Mouse (Mus musculus) stomach, embryonic 16.5 days (tissue): Measurements from ENCODE around the gene Tmem221. TPM values are rescaled to one million over a fixed set of nuclear protein-coding genes. Genes with fewer than 3 reads are reported as not detected.

Experiments
- ATAC-seq: fragments of 200-750 bp; cut with Nextera tagmentation; 2 replicates; pipeline ENCODE4 v1.8.0; 2017; ENCODE audit warnings: moderate number of reproducible peaks, moderate TSS enrichment; ENCODE audit not compliant: insufficient read depth, low FRiP score
- H3K27ac ChIP-seq: fragments of 300-500 bp; sonication (generic); 2 replicates; pipeline ENCODE4 v1.5.1; 2014; ENCODE audit warnings: low read length
- H3K27me3 ChIP-seq: fragments of 300-500 bp; sonication (generic); 2 replicates; pipeline ENCODE4 v1.6.1; 2014; ENCODE audit warnings: low read length, control low read depth, mixed read lengths; ENCODE audit not compliant: control insufficient read depth, insufficient read depth
- H3K36me3 ChIP-seq: fragments of 300-500 bp; sonication (generic); 2 replicates; pipeline ENCODE4 v1.6.1; 2014; ENCODE audit warnings: low read length; ENCODE audit not compliant: control insufficient read depth, insufficient read depth
- H3K4me1 ChIP-seq: fragments of 300-500 bp; sonication (generic); 2 replicates; pipeline ENCODE4 v1.6.1; 2014; ENCODE audit warnings: low read length, control low read depth, mixed read lengths; ENCODE audit not compliant: control insufficient read depth, insufficient read depth
- H3K4me2 ChIP-seq: fragments of 300-500 bp; sonication (generic); 2 replicates; pipeline ENCODE4 v1.6.1; 2014; ENCODE audit warnings: low read depth, low read length, mixed read lengths
- H3K4me3 ChIP-seq: fragments of 300-500 bp; sonication (generic); replicated peaks from 2 replicates; pipeline ENCODE4 v1.5.1; 2014; ENCODE audit warnings: mild to moderate bottlenecking, low read length
- H3K9ac ChIP-seq: fragments of 300-500 bp; sonication (generic); 2 replicates; pipeline ENCODE4 v1.6.1; 2014; ENCODE audit warnings: low read length
- H3K9me3 ChIP-seq: fragments of 300-500 bp; sonication (generic); replicated peaks from 2 replicates; pipeline ENCODE4 v1.6.1; 2016; ENCODE audit warnings: low read length, control low read depth; ENCODE audit not compliant: control insufficient read depth
- WGBS: fragments of 180-500 bp; shearing (Covaris S2); extraction: QIAGEN DNeasy Blood & Tissue Kit; methylation state at CpG from one replicate; pipeline ENCODE4 v1.1.7; 2014; 5-methylcytosine and 5-hydroxymethylcytosine counted together
- polyA plus RNA-seq: library from polyadenylated mRNA; unstranded; fragments of >200 nt; fragmentation: Nextera tagmentation; extraction: Ambion mirVana; gene quantifications from 2 replicates; pipeline ENCODE4 v1.2.1, GENCODE M21; 2015

Gene Tmem221
- polyA plus RNA-seq, 1 experiment from 2014 or later = 2.9 TPM

DNA sequence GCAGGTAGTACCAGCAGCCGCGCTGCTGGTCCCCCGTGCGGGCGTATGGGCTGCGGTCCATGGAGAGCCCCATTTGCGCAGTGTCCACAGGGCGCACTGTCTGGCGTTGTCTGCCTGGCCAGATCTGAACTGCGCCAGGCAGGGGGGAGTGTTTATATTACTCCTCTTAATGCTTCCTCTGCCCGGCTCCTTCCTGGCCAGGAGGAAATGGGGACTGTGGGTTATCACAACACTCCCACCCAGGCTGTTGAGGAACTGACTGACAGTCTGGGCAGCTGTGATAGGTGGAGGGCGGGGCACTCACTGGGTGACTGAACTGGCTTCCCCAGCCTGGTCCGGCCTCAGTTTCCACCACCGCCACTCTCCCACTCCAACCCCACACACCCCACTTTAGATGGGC is 47.0 kb downstream of the Tmem221 start, which contains the start of gene Plvap:
TSS of gene Plvap (minus strand) at position 109 of the 400 bp plus-strand sequence.
- Histone ChIP-seq H3K4me2 (no peak within 1 kb of the TSS), H3K9me3 (no peaks in the 10 kb centered on the region), H3K27ac (no peak within 1 kb of the TSS), H3K27me3 (peaks cover 30% of the 10 kb centered on the region), H3K4me1 (0 out of 2 replicates have a peak, but pooled peaks cover 6% of the 10 kb centered on the region), H3K9ac (no peak within 1 kb of the TSS), H3K36me3 (no peaks in the 10 kb centered on the region), H3K4me3 (peak within 1 kb of the TSS; percentile 11)
- WGBS = 27% methylated on average over 14 of the region's 14 CpGs
- peak; percentile 54 for ATAC-seq

DNA sequence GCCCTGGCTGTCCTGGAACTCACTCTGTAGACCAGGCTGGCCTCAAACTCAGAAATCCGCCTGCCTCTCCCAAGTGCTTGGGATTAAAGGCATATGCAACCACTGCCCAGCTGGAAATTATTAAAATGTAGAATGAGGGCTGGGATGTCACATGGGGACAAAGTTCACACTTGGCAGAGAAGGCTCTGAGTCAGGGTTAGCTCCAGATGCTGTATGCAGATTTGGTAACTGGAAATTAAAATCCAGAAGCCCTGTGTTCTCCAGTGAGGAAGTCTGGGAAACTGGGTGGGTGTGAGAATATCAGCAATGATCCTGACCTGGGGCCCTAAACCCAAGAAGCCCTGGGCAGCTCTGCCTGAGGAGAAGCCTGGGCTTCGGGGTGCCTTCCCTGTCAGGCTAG is 49.4 kb downstream of the Tmem221 start:
- H3K9me3 ChIP-seq = no peaks in the 10 kb centered on the region
- peaks cover 39% of the 10 kb centered on the region for H3K27me3 ChIP-seq
- peak overlapping the region; percentile 31; the same call in 1 of the 2 replicates for H3K9ac ChIP-seq
- WGBS = 74% methylated on average over 2 of the region's 2 CpGs
- H3K36me3 ChIP-seq = no peaks in the 10 kb centered on the region
- no peak overlapping the region for H3K27ac ChIP-seq
- H3K4me3 ChIP-seq = peak overlapping the region; percentile 11
- ATAC-seq = no peak
- no peak overlapping the region; the same call in 1 of the 2 replicates for H3K4me2 ChIP-seq
- H3K4me1 ChIP-seq = 0 out of 2 replicates have a peak, but pooled peaks cover 6% of the 10 kb centered on the region

DNA sequence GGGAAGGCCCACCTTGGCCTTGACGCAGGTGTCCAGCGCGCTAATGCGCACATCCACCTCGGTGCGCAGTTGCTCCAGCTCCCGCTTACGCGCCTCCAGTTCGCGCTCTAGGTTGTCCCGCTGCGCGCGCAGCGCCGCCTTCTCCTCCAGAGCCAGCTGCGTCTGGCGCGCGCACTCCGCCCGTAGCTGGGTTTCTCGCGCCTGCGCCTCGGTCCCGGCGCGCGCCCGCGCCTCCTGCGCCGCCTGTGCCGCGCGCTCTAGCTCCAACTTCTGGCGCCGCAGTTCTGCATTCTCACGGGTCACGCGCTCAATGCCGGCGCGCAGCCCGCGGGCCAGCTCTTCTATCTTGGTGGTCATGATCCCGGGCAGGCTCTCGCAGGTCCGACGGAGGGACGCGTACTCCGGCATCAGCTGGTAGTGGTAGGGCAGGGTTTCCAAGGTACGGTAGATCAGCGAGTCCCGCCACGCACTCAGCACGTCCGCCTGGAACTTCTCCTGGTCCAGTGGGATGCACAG is 51.0 kb downstream of the Tmem221 start:
- no peak overlapping the region for H3K27ac ChIP-seq
- H3K27me3 ChIP-seq = peaks cover 39% of the 10 kb centered on the region
- no peaks in the 10 kb centered on the region for H3K36me3 ChIP-seq
- H3K9me3 ChIP-seq = no peaks in the 10 kb centered on the region
- under 1% methylated on average over 61 of the region's 61 CpGs for WGBS
- H3K9ac ChIP-seq = peak overlapping the region; percentile 44
- ATAC-seq = peak; percentile 65; the same call in 1 of the 2 replicates
- peak overlapping the region; percentile 58 for H3K4me2 ChIP-seq
- H3K4me3 ChIP-seq = peak overlapping the region; percentile 44
- 0 out of 2 replicates have a peak, but pooled peaks cover 6% of the 10 kb centered on the region for H3K4me1 ChIP-seq

DNA sequence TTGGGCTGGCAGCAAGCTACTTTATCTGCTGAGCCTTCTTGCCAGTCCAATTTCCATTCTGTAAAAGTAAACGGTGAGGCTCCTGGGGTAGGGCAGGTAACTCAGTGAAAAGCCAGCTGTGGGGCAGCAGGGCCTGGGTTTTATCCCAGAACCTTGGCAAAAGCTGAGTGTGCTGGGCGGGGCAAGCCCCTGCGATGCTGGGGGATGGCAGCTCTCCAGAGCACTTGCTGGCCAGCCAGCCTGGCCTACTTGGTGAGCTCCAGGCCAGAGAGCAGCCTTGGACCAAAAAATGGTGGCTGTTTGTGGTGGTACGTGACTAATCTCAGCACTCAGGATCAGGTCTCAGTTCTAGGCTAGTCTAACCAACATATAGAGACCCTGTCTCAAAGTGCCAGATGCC is 52.7 kb downstream of the Tmem221 start:
- no peak overlapping the region for H3K9ac ChIP-seq
- 73% methylated on average over 4 of the region's 4 CpGs for WGBS
- H3K27me3 ChIP-seq = peaks cover 39% of the 10 kb centered on the region
- H3K27ac ChIP-seq = no peak overlapping the region
- H3K36me3 ChIP-seq = no peaks in the 10 kb centered on the region
- no peaks in the 10 kb centered on the region for H3K9me3 ChIP-seq
- 0 out of 2 replicates have a peak, but pooled peaks cover 6% of the 10 kb centered on the region for H3K4me1 ChIP-seq
- no peak for ATAC-seq
- no peak overlapping the region for H3K4me2 ChIP-seq
- no peak overlapping the region for H3K4me3 ChIP-seq

DNA sequence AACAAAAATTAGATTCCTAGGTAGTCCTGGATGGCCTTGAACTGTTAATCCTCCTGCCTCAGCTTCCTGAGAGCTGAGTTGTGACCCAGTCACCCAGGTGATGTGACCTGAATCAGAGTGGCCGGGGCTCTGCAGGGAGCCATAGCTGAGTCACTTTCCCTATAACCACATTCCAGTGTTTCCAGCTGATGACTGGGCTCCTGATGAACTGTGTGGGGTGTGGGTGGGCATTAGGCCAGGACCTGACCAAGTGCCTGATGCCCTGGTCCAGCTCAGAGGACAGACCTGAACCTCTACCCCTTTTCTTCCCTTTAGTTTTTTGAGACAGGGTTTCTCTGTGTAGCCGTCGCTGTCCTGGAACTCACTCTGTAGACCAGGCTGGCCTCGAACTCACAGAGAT is 53.3 kb downstream of the Tmem221 start:
- ATAC-seq = no peak
- Histone ChIP-seq H3K4me1 (0 out of 2 replicates have a peak, but pooled peaks cover 6% of the 10 kb centered on the region), H3K27ac (no peak overlapping the region), H3K4me3 (no peak overlapping the region), H3K36me3 (no peaks in the 10 kb centered on the region), H3K9ac (no peak overlapping the region), H3K9me3 (no peaks in the 10 kb centered on the region), H3K4me2 (no peak overlapping the region), H3K27me3 (peaks cover 39% of the 10 kb centered on the region)
- WGBS = 91% methylated on average over 4 of the region's 4 CpGs

DNA sequence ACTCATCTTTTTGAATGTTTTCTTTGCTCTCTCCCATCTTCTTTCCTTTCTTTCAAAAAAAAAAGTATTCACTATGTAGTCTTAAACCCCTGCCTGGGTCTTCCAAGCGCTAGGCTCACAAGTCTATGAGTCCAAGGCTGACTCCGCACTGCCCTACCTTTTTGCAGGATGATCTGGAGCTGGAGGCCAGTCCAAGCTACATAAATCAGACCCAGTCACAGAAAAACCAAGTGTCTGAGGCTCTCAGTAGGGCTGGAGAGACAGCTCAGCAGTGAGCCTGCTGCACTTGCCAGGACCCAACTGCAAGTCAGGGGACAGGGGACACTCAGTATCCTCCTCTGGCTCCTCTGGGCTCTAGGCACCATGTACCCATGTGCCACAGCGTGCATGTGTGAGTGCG is 54.3 kb downstream of the Tmem221 start:
- no peak overlapping the region for H3K4me3 ChIP-seq
- no peak for ATAC-seq
- 89% methylated on average over 4 of the region's 4 CpGs for WGBS

More for the DNA sequence above, 54.3 kb downstream of the Tmem221 start:
- H3K36me3 ChIP-seq = no peaks in the 10 kb centered on the region
- 0 out of 2 replicates have a peak, but pooled peaks cover 6% of the 10 kb centered on the region for H3K4me1 ChIP-seq
- H3K9me3 ChIP-seq = no peaks in the 10 kb centered on the region
- peaks cover 35% of the 10 kb centered on the region for H3K27me3 ChIP-seq
- no peak overlapping the region for H3K27ac ChIP-seq
- no peak overlapping the region for H3K9ac ChIP-seq
- H3K4me2 ChIP-seq = no peak overlapping the region

Other genes with a start within 250 kb of the Tmem221 start
- gene Use1, start 192.0 kb downstream of the Tmem221 start, polyA plus RNA-seq = 90.2 and 91.5 TPM in 2 replicates
- gene Ocel1, start 187.6 kb downstream of the Tmem221 start, polyA plus RNA-seq = 5.6 and 6.5 TPM in 2 replicates
- gene Nr2f6, start 176.9 kb downstream of the Tmem221 start, polyA plus RNA-seq = 17.3 and 24.1 TPM in 2 replicates
- gene Ushbp1, start 163.1 kb downstream of the Tmem221 start, polyA plus RNA-seq = 12.7 and 12.8 TPM in 2 replicates
- 72.2 and 77.4 TPM in 2 replicates for gene Babam1, start 162.0 kb downstream of the Tmem221 start, polyA plus RNA-seq
- gene Ankle1, start 152.9 kb downstream of the Tmem221 start, polyA plus RNA-seq = 38.7 and 42.5 TPM in 2 replicates
- 23.5 and 27.5 TPM in 2 replicates for gene Abhd8, start 95.2 kb downstream of the Tmem221 start, polyA plus RNA-seq
- gene Mrpl34, start 93.9 kb downstream of the Tmem221 start, polyA plus RNA-seq = 126 and 148 TPM in 2 replicates
- gene Dda1, start 89.7 kb downstream of the Tmem221 start, polyA plus RNA-seq = 87.1 and 89.1 TPM in 2 replicates
- gene Ano8, start 72.9 kb downstream of the Tmem221 start, polyA plus RNA-seq = 0.26 and 0.27 TPM in 2 replicates
- 11.0 and 14.8 TPM in 2 replicates for gene Gtpbp3, start 70.8 kb downstream of the Tmem221 start, polyA plus RNA-seq
- 79.7 and 81.8 TPM in 2 replicates for gene Plvap, start 47.1 kb downstream of the Tmem221 start, polyA plus RNA-seq
- gene Ccdc194, start 33.2 kb downstream of the Tmem221 start, polyA plus RNA-seq = 0.32 and 0.40 TPM in 2 replicates
- 39.9 and 46.5 TPM in 2 replicates for gene Bst2, start 21.4 kb downstream of the Tmem221 start, polyA plus RNA-seq
- gene Mvb12a, start 15.9 kb downstream of the Tmem221 start, polyA plus RNA-seq = 101 and 103 TPM in 2 replicates
- 0.08 TPM in 1 of 2 replicates, not detected in the other for gene Nxnl1, start 7.7 kb upstream of the Tmem221 start, polyA plus RNA-seq
- gene Slc27a1, start 10.0 kb upstream of the Tmem221 start, polyA plus RNA-seq = 35.2 and 41.4 TPM in 2 replicates
- gene Pgls, start 33.3 kb upstream of the Tmem221 start, polyA plus RNA-seq = 200 and 206 TPM in 2 replicates
- 3.2 and 4.0 TPM in 2 replicates for gene Fam129c, start 38.8 kb upstream of the Tmem221 start, polyA plus RNA-seq
- 60.1 and 69.2 TPM in 2 replicates for gene Colgalt1, start 52.1 kb upstream of the Tmem221 start, polyA plus RNA-seq
- 1.1 and 1.2 TPM in 2 replicates for gene Unc13a, start 112.9 kb upstream of the Tmem221 start, polyA plus RNA-seq
- gene Jak3, start 117.4 kb upstream of the Tmem221 start, polyA plus RNA-seq = 9.3 and 9.5 TPM in 2 replicates
- gene Insl3, start 130.3 kb upstream of the Tmem221 start, polyA plus RNA-seq = 1.1 and 1.7 TPM in 2 replicates
- gene B3gnt3, start 142.9 kb upstream of the Tmem221 start, polyA plus RNA-seq = 12.2 and 15.0 TPM in 2 replicates
- gene Fcho1, start 166.8 kb upstream of the Tmem221 start, polyA plus RNA-seq = 6.1 and 7.0 TPM in 2 replicates